Mouse (Mus musculus): ENCODE data around the gene Fbxo27.
A peak's percentile ranks its signal among the peaks of the same experiment; 100 is the strongest.

DNA sequence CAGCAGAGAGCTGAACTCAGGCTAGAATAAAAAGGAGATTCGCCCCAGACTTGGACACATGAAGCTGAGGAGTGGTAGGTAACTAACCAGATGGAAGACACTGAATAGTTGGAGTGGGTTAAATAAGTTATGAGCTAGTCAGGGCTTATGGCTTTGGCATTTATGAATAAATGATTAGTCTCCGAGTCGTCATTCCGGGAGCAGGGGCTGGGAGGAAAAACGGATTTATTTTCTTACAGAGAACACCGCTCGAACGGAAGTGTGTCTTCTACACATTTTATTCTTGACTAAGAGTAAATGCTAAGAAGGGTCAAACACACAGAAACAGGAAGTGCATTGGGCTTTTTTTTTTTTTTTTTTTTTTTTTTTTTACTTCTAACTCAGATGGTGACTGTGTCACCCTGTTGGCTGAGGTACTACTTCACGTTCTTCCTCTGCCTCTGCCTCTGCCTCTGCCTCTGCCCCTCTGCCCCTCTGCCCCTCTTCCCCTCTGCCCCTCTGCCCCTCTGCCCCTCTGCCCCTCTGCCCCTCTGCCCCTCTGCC lies 10.0 kb downstream of the Fbxo27 start:
- no peak for TF ChIP-seq CTCF (IDR thresholded peaks at IDR 0.05 in 2 of 3, conservative IDR thresholded peaks at IDR 0.05 in 1 of 3; ENCODE audit: control insufficient read depth in 1 of 3, insufficient read depth in 1 of 3, low read depth in 2 of 3, low read length in 3 of 3, poor library complexity in 1 of 3, severe bottlenecking in 1 of 3)
- TF ChIP-seq MYC (IDR thresholded peaks at IDR 0.05; ENCODE audit: low read depth, low read length), result no peak
- TF ChIP-seq EP300 (IDR thresholded peaks at IDR 0.05; ENCODE audit: low read depth in 1 of 2, low read length in 2 of 2), result no peak
- no peak for TF ChIP-seq ZC3H11A (IDR thresholded peaks at IDR 0.05; ENCODE audit: low read depth, low read length)
- TF ChIP-seq BHLHE40 (IDR thresholded peaks at IDR 0.05; ENCODE audit: borderline replicate concordance, low read depth, low read length), result no peak
- TF ChIP-seq POLR2A (IDR thresholded peaks at IDR 0.05; ENCODE audit: control insufficient read depth in 1 of 2, insufficient read depth in 1 of 2, low read depth in 1 of 2, low read length in 2 of 2, poor library complexity in 1 of 2), result no peak
- TF ChIP-seq ZNF384 (IDR thresholded peaks at IDR 0.05; ENCODE audit: low read depth, low read length), result peak; percentile 97
- no peak for TF ChIP-seq MAX (IDR thresholded peaks at IDR 0.05; ENCODE audit: low read length)

Data from MEL (cell line).